Mouse (Mus musculus) embryonic facial prominence, embryonic 15.5 days (tissue): ENCODE measurements around the gene Tekt3. TPM values are rescaled to one million over a fixed set of nuclear protein-coding genes. Genes with fewer than 3 reads are reported as not detected.

Experiments
- ATAC-seq: fragments of 200-750 bp; cut with Nextera tagmentation; 2 replicates; pipeline ENCODE4 v1.8.0; 2017; ENCODE audit warnings: low read depth, moderate TSS enrichment; ENCODE audit not compliant: insufficient number of reproducible peaks, low FRiP score, low TSS enrichment
- H3K27ac ChIP-seq: fragments of 300-500 bp; sonication (generic); replicated peaks from 2 replicates; pipeline ENCODE4 v1.5.1; 2015; ENCODE audit warnings: mild to moderate bottlenecking, inconsistent platforms
- H3K27me3 ChIP-seq: fragments of 300-500 bp; sonication (generic); 2 replicates; pipeline ENCODE4 v1.6.1; 2015; ENCODE audit warnings: inconsistent platforms
- H3K36me3 ChIP-seq: fragments of 300-500 bp; sonication (generic); 2 replicates; pipeline ENCODE4 v1.6.1; 2015; ENCODE audit warnings: mild to moderate bottlenecking, inconsistent platforms
- H3K4me1 ChIP-seq: fragments of 300-500 bp; sonication (generic); 2 replicates; pipeline ENCODE4 v1.6.1; 2015; ENCODE audit warnings: inconsistent platforms
- H3K4me2 ChIP-seq: fragments of 300-500 bp; sonication (generic); replicated peaks from 2 replicates; pipeline ENCODE4 v1.6.1; 2015; ENCODE audit warnings: mild to moderate bottlenecking, inconsistent platforms
- H3K4me3 ChIP-seq: fragments of 300-500 bp; sonication (generic); replicated peaks from 2 replicates; pipeline ENCODE4 v1.5.1; 2015; ENCODE audit warnings: mild to moderate bottlenecking, inconsistent platforms
- H3K9ac ChIP-seq: fragments of 300-500 bp; sonication (generic); 2 replicates; pipeline ENCODE4 v1.6.1; 2015; ENCODE audit warnings: inconsistent platforms
- H3K9me3 ChIP-seq: fragments of 300-500 bp; sonication (generic); replicated peaks from 2 replicates; pipeline ENCODE4 v1.6.1; 2016; ENCODE audit warnings: inconsistent platforms
- WGBS: fragments of 180-500 bp; shearing (Covaris S2); methylation state at CpG from one replicate; pipeline ENCODE4 v1.1.7; 2015; 5-methylcytosine and 5-hydroxymethylcytosine counted together
- polyA plus RNA-seq: library from polyadenylated mRNA; unstranded; fragments of >200 nt; fragmentation: Nextera tagmentation; extraction: Ambion mirVana; gene quantifications from 2 replicates; pipeline ENCODE4 v1.2.1, GENCODE M21; 2015

The Tekt3 gene
- polyA plus RNA-seq, 1 experiment from 2014 or later: 0.63 TPM

- H3K36me3 ChIP-seq: peaks cover 34% of the 10 kb centered on the region
- ATAC-seq: no peak
- peak overlapping the region; percentile 60 for H3K4me2 ChIP-seq
- no peaks in the 10 kb centered on the region for H3K9me3 ChIP-seq
- no peak overlapping the region for H3K9ac ChIP-seq
- peak overlapping the region; percentile 61; the same call in 1 of the 2 replicates for H3K4me3 ChIP-seq
- H3K4me1 ChIP-seq: peaks cover 78% of the 10 kb centered on the region
- 35% methylated on average over 15 of the region's 15 CpGs for WGBS
- peak overlapping the region; percentile 86 for H3K27ac ChIP-seq
- peaks cover 26% of the 10 kb centered on the region; the same call in 1 of the 2 replicates for H3K27me3 ChIP-seq
Measured at GRCm38 (mm10) chr11:63134742-63135482, 73.5 kb downstream of the Tekt3 start.

- peak overlapping the region; percentile 86 for H3K27ac ChIP-seq
- 0 out of 2 replicates have a peak overlapping the region, but pooled peaks have one; percentile 15 for H3K4me3 ChIP-seq
- WGBS: 2% methylated on average over 8 of the region's 8 CpGs
- no peak overlapping the region for H3K9ac ChIP-seq
- H3K4me2 ChIP-seq: peak overlapping the region; percentile 60
- H3K4me1 ChIP-seq: peaks cover 71% of the 10 kb centered on the region
- H3K9me3 ChIP-seq: no peaks in the 10 kb centered on the region
- H3K27me3 ChIP-seq: peaks cover 24% of the 10 kb centered on the region; the same call in 1 of the 2 replicates
- peak; percentile 87 for ATAC-seq
- peaks cover 40% of the 10 kb centered on the region for H3K36me3 ChIP-seq
Measured at GRCm38 (mm10) chr11:63135622-63136021, 74.2 kb downstream of the Tekt3 start.

- no peaks in the 10 kb centered on the region for H3K9me3 ChIP-seq
- H3K27me3 ChIP-seq: peaks cover 24% of the 10 kb centered on the region; the same call in 1 of the 2 replicates
- 49% methylated on average over 6 of the region's 6 CpGs for WGBS
- ATAC-seq: no peak
- H3K4me1 ChIP-seq: peaks cover 65% of the 10 kb centered on the region
- peak overlapping the region; percentile 13; the same call in 1 of the 2 replicates for H3K4me2 ChIP-seq
- H3K36me3 ChIP-seq: peaks cover 45% of the 10 kb centered on the region
- H3K9ac ChIP-seq: no peak overlapping the region
- peak overlapping the region; percentile 56; the same call in 1 of the 2 replicates for H3K27ac ChIP-seq
- no peak overlapping the region for H3K4me3 ChIP-seq
Measured at GRCm38 (mm10) chr11:63136205-63136604, 74.8 kb downstream of the Tekt3 start.

- Histone ChIP-seq H3K4me1 (peaks cover 58% of the 10 kb centered on the region), H3K27me3 (peaks cover 19% of the 10 kb centered on the region; the same call in 1 of the 2 replicates), H3K4me2 (no peak overlapping the region), H3K36me3 (peaks cover 53% of the 10 kb centered on the region), H3K4me3 (no peak overlapping the region), H3K9ac (no peak overlapping the region), H3K27ac (no peak overlapping the region), H3K9me3 (no peaks in the 10 kb centered on the region)
- 65% methylated on average over 4 of the region's 4 CpGs for WGBS
- no peak for ATAC-seq
Measured at GRCm38 (mm10) chr11:63136836-63137416, 75.5 kb downstream of the Tekt3 start.

GRCm38 (mm10) chr11:63138739-63139138 lies 77.3 kb downstream of the Tekt3 start:
- H3K27ac ChIP-seq: no peak overlapping the region
- H3K9me3 ChIP-seq: no peaks in the 10 kb centered on the region
- H3K9ac ChIP-seq: no peak overlapping the region
- ATAC-seq: no peak
- peaks cover 51% of the 10 kb centered on the region for H3K4me1 ChIP-seq
- peaks cover 5% of the 10 kb centered on the region; the same call in 1 of the 2 replicates for H3K27me3 ChIP-seq
- H3K4me2 ChIP-seq: no peak overlapping the region
- peaks cover 55% of the 10 kb centered on the region for H3K36me3 ChIP-seq
- 43% methylated on average over 3 of the region's 3 CpGs for WGBS
- H3K4me3 ChIP-seq: no peak overlapping the region

GRCm38 (mm10) chr11:63142311-63142710 lies 80.9 kb downstream of the Tekt3 start:
- Histone ChIP-seq H3K27me3 (no peaks in the 10 kb centered on the region), H3K4me3 (no peak overlapping the region), H3K36me3 (peaks cover 54% of the 10 kb centered on the region), H3K4me1 (peaks cover 27% of the 10 kb centered on the region), H3K4me2 (no peak overlapping the region), H3K9ac (no peak overlapping the region), H3K9me3 (no peaks in the 10 kb centered on the region), H3K27ac (no peak overlapping the region)
- WGBS: 74% methylated on average over 5 of the region's 5 CpGs
- no peak for ATAC-seq

- peaks cover 49% of the 10 kb centered on the region for H3K36me3 ChIP-seq
Measured at GRCm38 (mm10) chr11:63142816-63143215, 81.4 kb downstream of the Tekt3 start.

GRCm38 (mm10) chr11:63143486-63143885 lies 82.0 kb downstream of the Tekt3 start:
- no peak overlapping the region for H3K9ac ChIP-seq
- no peaks in the 10 kb centered on the region for H3K27me3 ChIP-seq
- no peak overlapping the region for H3K27ac ChIP-seq
- no peak for ATAC-seq
- no peak overlapping the region for H3K4me2 ChIP-seq
- H3K4me3 ChIP-seq: no peak overlapping the region
- no peaks in the 10 kb centered on the region for H3K9me3 ChIP-seq
- 62% methylated on average over 8 of the region's 8 CpGs for whole genome bisulfite sequencing
- H3K4me1 ChIP-seq: peaks cover 17% of the 10 kb centered on the region
- H3K36me3 ChIP-seq: peaks cover 42% of the 10 kb centered on the region

More at GRCm38 (mm10) chr11:63142816-63143215, 81.4 kb downstream of the Tekt3 start:
- Histone ChIP-seq H3K9me3 (no peaks in the 10 kb centered on the region), H3K4me3 (no peak overlapping the region), H3K9ac (no peak overlapping the region), H3K27ac (no peak overlapping the region), H3K4me1 (peaks cover 22% of the 10 kb centered on the region), H3K4me2 (no peak overlapping the region), H3K27me3 (no peaks in the 10 kb centered on the region)
- WGBS: 65% methylated on average over 4 of the region's 4 CpGs
- no peak for ATAC-seq

Other genes with a start within 250 kb of the Tekt3 start
- gene Trim16, start 241.4 kb upstream of the Tekt3 start, polyA plus RNA-seq: 19.8 and 20.9 TPM in 2 replicates
- gene Fbxw10, start 214.6 kb upstream of the Tekt3 start, polyA plus RNA-seq: 0.72 and 1.1 TPM in 2 replicates
- gene Tvp23b, start 182.2 kb upstream of the Tekt3 start, polyA plus RNA-seq: 79.9 and 81.1 TPM in 2 replicates
- gene Cdrt4, start 110.5 kb upstream of the Tekt3 start, polyA plus RNA-seq: 0.25 and 0.32 TPM in 2 replicates
- 244 and 245 TPM in 2 replicates for gene Pmp22, start 67.3 kb downstream of the Tekt3 start, polyA plus RNA-seq